Mouse (Mus musculus) kidney, adult 18-20 months (tissue): ENCODE measurements around the gene Klf5.

Experiments used
- DNase-seq: peaks from one replicate; pipeline ENCODE4 v3.0.0; 2021

Gene Klf5

DNA sequence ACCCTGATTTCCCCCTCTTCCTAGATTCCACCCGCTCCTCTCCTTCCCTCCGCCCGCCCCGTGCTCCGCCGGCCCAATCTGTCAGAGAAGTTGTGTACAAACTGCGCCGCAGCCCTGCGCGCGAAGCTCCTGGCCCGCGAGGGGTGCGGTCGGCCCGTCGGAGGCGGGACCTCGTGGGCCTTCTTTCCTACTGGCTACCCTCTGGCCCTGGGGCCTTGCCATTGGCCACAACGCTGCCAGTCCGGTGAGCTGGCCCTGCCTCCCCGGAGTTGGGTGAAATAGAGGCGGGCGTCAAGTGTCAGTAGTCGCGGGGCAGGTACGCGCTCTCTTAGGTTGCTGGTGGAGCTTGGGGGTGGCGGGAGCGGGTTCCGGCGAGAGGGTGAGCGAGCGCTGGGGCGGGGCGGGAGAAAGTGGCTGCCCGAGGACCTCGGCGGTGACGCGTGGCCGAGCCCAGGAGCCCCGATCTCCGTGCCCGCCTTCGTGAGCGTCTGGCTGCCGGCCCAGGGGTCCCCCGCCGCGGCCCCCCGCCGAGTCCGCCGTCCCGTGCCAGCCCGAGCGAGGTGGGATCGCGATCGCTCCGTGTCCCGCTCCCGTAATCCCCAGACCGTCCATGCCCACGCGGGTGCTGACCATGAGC, at the start of gene Klf5:
Gene Klf5, plus strand, starts transcription at position 307 of the 637 bp plus-strand sequence.
- peak; percentile 93 for DNase-seq

DNA sequence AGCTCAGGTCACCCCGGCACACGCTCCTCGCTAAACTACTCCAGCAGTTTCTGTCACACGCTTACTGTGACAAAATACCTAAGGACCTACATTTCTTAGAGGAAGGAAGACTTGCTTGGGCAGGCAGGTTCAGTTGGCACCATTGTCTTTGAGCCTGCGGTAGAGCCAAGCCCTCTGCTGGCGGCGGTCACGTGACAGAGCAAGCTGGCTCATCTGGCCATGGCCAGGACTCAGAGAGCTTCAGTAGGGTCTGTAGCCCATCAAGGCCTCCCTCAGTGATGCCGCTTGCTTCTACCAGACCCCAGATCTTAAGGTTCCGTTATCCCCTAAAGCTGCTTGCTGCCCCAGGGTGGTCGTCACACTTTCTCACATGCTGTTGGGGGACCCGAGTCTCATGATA, 36.5 kb upstream of the Klf5 start:
- DNase-seq = no peak

DNA sequence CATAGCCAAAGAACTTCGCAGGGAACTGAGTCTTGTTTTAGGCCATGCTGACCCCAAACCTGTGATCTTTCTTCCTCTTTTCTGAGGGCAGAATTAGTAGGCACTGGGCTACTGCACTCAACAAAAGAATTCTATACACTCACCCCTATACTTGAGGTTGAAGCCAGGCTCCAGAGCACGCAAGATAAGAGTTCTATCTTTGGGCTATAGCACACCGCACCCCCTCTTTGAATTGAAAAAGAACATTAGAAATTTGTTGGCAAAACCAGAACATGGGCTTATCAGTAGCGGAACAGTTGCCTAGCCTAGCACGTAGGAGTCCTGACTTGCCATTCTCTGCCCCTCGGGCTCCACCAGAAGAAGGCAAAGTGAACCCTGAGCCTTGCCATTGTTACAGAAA, 34.7 kb upstream of the Klf5 start:
- no peak for DNase-seq

DNA sequence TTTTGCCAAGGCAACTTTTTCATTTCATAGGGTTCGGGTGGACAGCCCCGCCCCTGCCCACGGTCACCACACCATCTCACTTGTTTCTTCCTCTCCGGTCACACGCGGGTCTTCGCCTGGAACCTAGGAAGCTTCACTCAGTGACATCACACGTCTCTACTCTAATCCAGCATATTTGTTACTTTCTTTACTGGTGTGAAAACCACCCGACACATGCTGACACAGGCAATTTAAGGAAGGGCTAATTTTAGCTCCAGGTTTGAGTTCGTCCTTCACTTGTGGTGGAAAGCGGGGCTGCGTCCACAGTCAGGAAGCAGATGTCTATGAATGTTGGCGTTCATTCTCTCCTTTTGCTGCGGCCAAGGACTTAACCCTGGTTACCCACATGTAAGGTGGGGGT, 32.7 kb upstream of the Klf5 start:
- DNase-seq = no peak

DNA sequence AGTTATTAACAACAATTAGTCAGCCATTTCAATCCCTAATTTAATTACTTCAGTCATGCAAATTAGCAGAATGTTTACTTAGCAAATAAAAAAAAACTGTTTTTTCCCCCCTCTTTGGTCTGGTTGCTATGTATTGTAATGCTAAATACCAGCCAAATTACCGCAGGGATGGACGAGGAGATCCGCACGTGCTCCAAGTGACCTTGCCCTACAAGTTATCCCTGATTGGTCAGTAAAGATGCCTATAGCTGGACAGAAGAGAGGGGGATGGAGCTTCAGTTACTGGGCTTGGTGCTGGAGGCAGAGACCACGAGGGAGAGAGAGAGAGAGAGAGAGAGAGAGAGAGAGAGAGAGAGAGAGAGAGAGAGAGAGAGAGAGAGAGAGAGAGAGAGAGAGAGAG, 31.7 kb upstream of the Klf5 start:
- DNase-seq = no peak

DNA sequence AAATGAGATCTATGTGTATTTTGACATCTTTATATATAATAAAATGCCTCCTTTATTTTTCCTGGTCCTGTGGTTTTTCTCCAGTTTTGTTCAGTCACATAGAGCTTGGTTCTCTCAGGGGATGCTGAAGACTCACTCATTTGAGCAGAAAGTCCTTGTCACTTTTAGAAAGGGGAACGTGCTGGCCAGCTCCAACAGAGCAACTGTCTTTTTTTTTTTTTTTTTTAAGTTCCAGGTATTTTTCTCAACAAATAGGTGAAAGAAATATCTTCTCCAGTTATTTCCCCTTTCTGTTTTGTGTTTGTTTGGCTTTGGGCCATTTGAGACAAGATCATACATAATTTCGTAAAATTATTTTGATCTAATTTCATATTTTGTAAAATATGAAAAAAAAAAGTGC, 24.4 kb upstream of the Klf5 start:
- no peak for DNase-seq

DNA sequence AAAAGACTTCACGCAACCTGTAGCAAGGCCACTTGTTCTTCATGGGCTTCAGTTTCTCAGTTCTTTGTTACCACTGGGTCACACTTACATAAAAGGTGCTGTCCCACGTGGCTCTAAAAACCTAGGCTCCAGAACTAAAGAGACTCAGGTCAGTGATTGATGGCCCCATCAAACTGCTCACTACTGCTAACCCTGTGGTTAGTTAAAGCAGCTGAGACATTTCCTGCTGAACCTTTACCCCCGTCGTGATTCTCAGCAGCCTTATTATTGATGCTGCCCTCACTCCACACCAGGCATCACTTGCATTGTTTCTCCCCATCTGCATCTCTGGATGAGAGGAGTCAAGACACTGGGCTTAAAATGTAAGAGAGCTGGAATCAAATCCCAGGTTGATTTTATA, 22.7 kb upstream of the Klf5 start:
- DNase-seq = no peak

DNA sequence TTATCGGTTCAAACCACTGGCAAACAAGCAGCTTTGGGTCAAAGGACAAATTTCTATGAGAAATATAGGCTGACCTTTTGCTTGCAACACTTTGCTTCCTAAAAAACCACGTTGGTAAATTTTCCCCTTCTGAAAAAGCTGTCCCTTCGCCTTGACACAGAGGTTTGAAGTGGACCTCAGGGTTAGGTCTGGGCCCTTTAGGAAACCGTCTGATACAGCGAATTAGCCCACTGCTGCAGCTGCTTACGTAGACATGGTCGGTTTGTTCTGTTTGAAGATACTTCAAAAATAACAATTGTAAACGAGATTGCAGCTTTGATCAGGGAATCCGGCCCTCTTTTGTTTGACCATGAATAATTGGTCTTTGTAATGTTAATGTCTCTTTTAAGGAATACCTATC, 20.2 kb upstream of the Klf5 start:
- DNase-seq = no peak

DNA sequence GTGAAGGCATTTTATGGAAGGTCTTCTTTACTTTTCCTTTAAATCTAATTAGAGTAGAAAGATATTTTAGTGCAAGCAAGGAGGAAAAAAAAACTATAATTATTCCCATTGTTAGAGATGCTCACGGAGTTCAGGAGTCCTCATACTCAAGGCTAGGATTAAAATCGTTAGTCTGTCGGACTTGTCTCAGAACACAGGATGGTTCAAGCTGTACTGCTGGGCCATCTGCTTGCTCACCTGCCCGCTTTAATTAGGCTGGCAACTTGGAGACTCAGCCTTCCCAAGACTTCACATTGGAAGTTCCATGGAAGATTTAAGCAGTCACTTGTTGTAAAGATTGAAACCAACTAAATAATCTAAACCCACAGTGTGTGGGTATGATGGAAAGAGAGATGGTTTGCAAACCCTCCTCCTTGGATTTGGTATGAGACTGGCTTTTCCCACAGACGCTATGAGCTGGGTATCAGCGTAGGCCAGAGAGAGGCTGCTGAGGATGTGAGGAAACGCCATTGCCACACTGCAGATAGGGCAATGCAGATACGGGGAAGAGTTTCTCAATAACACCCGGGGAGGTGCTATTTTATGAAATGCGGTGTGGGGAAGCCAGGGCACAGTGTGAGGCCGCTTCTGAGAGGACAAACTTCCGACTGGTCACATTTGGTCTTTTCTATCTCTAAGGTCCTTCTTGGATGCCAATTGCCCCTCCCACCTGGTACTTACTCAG, 19.6 kb upstream of the Klf5 start:
- DNase-seq = no peak

DNA sequence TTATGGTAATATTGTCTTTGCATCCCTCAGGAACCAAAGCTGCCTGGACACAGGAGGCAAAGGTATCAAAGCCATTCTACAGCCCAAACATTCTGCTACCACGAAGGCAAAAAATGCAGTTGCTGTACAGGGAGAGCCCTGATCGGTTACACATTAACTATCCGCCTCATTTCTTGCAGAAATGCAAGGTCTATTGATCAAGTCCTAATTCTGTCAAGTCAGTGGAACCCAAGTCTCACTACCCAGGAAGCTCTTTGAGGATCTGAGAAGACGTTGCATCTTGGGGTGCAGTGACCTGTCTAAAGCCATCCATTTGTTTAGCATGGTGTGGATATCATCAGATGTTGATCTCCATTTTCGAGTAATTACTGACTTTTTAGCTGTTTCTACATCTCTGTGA, 18.1 kb upstream of the Klf5 start:
- DNase-seq = no peak

DNA sequence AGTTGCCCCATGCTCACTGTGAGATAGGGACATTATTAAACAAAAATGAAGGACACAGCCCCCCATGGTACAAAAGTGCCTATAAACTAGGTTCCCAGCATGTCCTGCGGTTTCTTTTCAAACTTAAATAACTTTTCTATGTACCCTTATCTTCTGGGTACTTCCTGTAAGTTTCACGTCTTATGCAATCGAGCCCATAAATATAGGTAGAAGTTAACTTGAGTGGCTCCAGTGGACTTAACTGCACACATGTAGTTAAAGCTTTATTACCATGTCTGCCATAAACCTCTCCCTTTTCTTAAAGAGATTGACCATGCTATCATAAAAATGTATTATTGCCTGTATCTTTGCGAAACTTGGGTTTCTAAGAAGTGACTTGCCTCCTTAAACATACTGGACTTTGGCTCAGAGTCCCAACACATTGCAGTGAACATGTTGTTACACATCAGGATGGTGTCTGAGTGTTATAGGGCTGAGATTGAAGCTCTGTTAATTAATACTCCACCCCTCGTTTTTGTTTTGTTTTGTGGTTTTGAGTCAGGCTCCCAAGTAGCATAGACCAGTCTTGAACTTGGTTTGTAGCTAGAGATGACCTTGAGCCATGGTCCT, 17.6 kb upstream of the Klf5 start:
- no peak for DNase-seq

DNA sequence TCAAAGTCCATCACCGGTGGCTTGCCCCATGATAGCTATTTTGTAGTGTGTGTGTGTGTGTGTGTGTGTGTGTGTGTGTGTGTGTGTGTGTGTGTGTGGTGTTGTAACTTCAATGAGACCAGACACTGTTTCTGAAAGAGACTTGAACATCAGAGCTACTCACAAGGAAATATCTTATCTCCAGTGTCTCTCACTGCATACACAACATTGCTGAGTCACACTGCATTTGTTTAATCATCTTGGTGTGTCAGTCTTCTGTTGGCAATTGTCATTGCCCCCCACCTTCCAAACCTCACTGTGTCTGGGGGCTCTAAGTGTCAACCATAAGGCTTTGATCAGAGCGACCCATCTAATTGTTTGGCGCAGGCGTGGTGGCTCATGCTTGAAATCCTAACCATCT, 13.0 kb upstream of the Klf5 start:
- DNase-seq = no peak

DNA sequence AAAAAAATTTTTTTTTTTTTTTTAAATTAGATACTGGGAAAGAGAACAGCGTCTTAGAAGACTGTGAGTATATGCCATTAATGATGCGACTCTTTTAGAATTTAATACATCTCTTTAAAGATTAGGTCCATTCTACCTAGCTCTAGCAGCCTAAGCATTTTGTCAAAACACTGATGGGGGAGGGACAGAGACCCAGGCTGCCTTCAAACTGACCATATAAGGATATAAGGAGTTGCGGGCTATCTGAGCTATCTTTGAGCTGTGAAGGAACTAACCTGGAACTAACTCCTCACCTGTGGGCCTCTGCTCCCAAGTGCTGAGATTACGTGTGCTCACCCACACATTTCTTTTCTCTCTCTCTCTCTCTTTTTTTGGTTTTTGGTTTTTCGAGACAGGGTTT, 6.3 kb upstream of the Klf5 start:
- no peak for DNase-seq

DNA sequence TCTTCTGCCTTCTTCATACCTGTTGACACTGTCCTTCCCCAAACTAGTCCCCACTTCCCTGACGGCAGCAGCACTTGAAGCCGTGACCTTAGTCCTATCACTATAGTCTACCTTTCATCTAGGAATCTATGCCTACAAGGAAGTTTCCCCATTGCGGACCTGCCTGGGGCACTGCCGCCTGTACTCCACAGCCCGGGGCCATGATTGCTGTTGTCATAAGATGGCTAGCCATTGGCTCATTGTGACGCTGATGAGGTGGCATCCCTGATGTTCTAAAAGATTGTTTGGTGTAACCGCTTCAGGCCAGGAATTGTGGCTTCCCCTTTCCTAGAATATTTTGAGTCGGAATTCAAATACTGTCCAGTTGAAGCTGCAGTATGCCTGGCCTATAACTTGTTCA, 4.1 kb upstream of the Klf5 start:
- DNase-seq = no peak

DNA sequence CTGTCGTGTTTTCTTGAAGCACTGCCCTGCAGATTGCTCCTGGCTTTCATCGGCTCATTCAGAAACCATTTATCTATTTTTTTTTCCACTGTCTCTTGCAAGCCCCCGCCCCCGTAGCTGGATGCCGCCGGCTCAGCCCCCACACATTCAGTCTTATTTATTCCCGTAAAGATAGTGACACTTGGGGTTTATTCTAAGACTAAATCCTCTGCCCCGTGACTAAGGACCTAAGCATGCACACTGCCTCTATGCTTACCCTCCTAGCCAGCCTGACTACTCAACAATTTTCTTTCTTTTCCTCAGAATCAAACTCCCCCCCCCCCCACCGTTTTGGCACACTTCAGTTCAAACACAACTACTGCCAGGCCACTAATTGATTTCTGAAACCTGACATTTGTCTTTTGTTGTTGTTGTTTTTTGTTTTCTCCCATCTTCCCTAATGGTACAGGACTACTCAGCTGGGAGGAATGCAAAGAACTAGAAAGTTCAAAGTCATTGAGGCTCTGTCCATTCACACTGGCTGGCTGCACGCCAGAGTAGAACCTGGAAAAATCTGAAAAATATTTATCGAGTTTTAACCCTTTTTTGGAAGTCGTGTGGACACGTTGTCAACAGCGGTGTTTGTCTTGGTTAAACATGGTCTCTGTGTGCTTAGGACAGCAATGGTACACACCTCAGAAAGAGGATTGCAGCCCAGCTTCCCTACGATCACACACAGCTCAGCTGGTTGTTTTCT, 2.7 kb upstream of the Klf5 start:
- no peak for DNase-seq

DNA sequence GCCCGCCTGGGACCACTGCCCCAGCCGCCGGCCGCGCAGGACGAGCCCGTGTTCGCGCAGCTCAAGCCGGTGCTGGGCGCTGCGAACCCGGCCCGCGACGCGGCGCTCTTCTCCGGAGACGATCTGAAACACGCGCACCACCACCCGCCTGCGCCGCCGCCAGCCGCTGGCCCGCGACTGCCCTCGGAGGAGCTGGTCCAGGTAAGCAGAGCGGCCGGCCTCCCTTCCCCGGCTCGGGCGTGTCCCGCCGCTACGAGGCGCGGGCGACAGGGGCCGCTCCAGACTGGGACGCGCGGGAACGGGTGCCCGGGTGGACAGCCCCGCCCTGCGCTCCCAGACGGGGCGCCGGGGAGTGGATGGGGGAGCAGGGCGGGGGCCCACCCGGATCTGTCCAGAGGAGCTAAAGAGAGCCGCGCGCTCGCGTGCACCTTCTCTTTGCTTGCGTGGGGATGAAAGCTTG, 561 bp downstream of the Klf5 start:
- DNase-seq = peak; percentile 71

DNA sequence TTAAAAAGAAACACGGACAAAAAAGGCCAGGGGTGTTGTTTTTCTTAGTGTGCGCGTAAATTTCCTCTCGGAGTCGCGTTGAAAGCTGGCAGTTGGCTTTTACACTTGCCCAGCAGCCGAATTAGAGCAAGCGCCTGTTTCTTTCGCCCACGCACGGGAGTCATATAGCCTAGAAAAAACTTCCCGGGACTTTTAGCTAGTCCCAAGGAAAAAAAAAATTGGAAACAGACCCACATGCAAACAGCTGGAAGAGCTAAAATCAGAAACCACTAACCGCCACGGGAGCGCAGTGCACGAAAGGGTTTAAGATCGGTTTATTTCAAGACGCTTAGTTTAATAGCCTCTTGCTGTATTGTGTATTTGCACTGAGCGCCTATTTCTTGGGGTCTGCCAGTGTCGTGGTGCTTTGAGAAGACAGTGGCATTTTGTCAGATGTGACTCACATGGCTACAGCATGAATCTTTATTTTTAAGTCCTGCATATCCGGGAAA, 1.3 kb downstream of the Klf5 start:
- no peak for DNase-seq

DNA sequence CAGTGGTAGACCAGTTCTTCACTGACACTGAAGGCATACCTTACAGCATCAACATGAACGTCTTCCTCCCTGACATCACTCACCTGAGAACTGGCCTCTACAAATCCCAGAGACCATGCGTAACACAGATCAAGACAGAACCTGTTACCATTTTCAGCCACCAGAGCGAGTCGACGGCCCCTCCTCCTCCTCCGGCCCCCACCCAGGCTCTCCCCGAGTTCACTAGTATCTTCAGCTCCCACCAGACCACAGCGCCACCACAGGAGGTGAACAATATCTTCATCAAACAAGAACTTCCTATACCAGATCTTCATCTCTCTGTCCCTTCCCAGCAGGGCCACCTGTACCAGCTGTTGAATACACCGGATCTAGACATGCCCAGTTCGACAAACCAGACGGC, 3.0 kb downstream of the Klf5 start:
- DNase-seq = no peak

DNA sequence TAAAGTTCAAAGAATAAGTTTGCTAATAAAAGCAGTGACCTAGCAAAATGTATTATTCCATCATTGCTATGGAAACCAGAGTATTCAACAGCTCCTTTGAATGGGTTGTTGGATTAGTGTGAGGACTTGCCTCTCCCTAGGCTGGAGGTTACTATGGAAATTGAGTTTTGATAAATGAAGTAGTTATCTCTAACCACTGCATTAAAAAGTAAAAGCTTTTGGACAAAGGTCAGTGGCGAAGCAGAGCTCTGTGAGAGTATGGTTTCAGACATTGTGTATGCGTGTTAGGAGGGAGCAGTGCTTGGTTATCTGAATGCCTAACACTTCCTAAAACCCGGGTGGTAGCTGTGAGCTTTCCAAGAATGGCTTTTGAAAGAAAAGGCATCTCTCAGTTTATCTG, 5.9 kb downstream of the Klf5 start:
- no peak for DNase-seq

DNA sequence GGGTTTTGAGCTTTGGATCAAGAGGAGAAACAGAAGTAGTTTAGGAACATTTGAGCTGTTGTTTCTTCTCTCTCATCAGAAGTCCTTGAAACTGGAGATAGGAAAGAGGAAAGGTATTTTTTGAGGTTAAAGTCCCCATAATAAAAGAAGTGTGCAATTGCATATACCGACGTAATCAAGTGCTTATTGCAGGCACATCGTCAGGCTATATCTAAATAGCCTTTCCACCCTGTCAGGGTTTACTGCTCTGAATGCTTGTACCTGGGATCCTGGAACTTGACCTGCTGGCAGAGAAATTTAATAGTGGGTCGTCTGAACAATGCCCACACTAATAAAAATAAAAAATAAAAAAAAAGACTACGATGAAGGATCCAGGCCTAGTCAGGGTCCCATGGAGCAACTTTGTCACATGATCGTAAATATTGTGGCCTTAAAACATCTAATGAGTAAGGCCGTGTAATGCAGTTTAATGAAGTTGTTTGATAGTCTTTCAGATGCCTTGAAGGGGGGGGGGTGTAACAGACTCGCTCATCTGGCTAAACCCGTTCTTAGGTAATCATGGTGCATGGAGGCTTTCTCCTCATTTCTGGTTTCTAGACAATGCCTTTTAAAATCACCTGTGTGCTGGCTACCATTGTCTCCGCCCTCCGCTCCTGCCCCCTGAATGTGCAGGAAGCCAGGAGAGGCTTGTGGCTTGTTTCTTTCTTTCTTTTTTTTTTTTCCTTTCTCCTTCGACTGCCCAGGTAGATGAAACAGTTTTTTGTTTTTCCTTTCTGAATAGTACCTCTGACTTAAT, 6.7 kb downstream of the Klf5 start:
- no peak for DNase-seq

DNA sequence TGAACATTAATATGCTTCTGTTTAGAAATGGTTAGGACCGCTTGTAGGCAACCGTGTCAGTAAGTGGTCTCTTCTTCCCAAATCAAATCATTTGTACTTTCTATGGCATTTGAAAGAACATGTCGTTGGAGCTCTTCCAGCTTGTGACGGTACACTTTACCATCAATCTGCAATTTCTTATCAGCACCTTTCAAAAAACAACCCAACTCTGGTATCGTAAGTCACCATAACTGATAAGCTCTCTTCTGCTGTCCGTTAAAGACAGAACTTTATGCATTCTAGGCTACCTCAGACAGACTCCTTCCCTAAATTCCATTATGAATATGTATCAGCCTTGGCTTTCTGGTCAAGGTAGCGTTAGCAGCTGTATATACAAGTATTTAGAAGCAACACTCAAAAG, 7.9 kb downstream of the Klf5 start:
- DNase-seq = no peak

DNA sequence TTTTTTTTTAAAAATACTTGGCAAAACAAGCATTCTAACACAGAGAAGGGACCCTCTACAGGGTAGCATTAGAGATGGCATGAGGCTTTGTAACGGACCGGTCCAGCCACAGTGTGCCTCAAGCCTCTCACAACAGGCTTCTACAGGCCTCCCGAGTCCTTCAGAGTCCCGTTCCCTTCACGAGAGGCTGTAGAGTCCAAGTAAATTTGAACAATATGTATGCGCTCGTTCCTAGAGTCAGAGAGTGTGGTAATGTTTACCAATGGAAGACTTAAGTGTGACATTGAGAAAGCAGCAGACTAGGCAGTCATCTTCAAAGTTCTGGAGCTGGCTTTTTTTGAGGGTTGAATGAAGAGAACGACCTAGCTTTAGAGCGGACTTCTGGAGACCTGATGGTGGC, 11.1 kb downstream of the Klf5 start:
- DNase-seq = no peak

DNA sequence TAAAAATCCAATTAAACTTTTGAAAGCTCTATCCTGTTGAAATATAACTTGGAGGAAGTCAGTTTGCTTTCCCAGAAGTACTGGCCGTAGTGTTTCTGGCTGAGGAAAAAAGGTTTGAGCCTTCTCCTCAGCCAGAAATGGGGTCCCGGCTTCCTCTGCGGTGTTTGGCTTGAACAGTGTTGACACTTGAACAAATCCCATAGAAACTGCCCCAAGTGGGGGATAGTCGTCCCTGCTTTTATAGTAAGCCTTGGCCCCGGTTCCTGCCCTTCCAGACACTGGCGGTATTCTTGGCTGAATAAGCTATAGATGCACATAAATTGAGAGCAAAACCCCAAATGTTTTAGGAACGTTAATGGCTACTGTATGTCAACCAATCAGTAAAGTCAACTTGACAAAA, 11.9 kb downstream of the Klf5 start:
- no peak for DNase-seq
